Mouse (Mus musculus): ENCODE measurements around the gene Chmp2a. TPM values are rescaled to one million over a fixed set of nuclear protein-coding genes. Genes with fewer than 3 reads are reported as not detected.

Chmp2a gene
- polyA plus RNA-seq, 1 experiment from 2014 or later: 174 TPM

- Histone ChIP-seq H3K27ac (ENCODE audit: low read depth, low read length) (peak overlapping the region; percentile 99), H3K9ac (ENCODE audit: low read depth, low read length) (peak overlapping the region; percentile 85), H3K36me3 (ENCODE audit: control insufficient read depth, insufficient read depth, low read length) (peaks cover 43% of the 10 kb centered on the region), H3K4me2 (ENCODE audit: low read length) (peak overlapping the region; percentile 98), H3K4me3 (ENCODE audit: low read length) (peak overlapping the region; percentile 62), H3K4me1 (ENCODE audit: control insufficient read depth, insufficient read depth, low read depth, low read length) (peaks cover 31% of the 10 kb centered on the region), H3K9me3 (ENCODE audit: control insufficient read depth, low read length) (no peaks in the 10 kb centered on the region), H3K27me3 (replicated peaks; ENCODE audit: control insufficient read depth, insufficient read depth, low read length) (no peaks in the 10 kb centered on the region)
- no peak for ATAC-seq
- WGBS: 29% methylated on average over 4 of the region's 4 CpGs
Observed at GRCm38 (mm10) chr7:13025511-13026112, 9.0 kb downstream of the Chmp2a start.

- H3K4me2 ChIP-seq (ENCODE audit: low read length): peak overlapping the region; percentile 98
- H3K36me3 ChIP-seq (ENCODE audit: control insufficient read depth, insufficient read depth, low read length): peaks cover 35% of the 10 kb centered on the region
- ATAC-seq: peak; percentile 63
- H3K4me3 ChIP-seq (ENCODE audit: low read length): peak overlapping the region; percentile 62
- WGBS: 0% methylated on average over 28 of the region's 44 CpGs
- no peaks in the 10 kb centered on the region for H3K9me3 ChIP-seq (ENCODE audit: control insufficient read depth, low read length)
- H3K27me3 ChIP-seq (replicated peaks; ENCODE audit: control insufficient read depth, insufficient read depth, low read length): no peaks in the 10 kb centered on the region
- H3K9ac ChIP-seq (ENCODE audit: low read depth, low read length): peak overlapping the region; percentile 85
- H3K27ac ChIP-seq (ENCODE audit: low read depth, low read length): peak overlapping the region; percentile 99
- H3K4me1 ChIP-seq (ENCODE audit: control insufficient read depth, insufficient read depth, low read depth, low read length): peaks cover 31% of the 10 kb centered on the region
Observed at GRCm38 (mm10) chr7:13024805-13025204, 9.8 kb downstream of the Chmp2a start.

GRCm38 (mm10) chr7:13023928-13024731 lies 10.5 kb downstream of the Chmp2a start:
- peak; percentile 88 for ATAC-seq
- WGBS: 0% methylated on average over 73 of the region's 95 CpGs
- Histone ChIP-seq H3K27me3 (replicated peaks; ENCODE audit: control insufficient read depth, insufficient read depth, low read length) (no peaks in the 10 kb centered on the region), H3K9ac (ENCODE audit: low read depth, low read length) (peak overlapping the region; percentile 85), H3K4me2 (ENCODE audit: low read length) (peak overlapping the region; percentile 98), H3K27ac (ENCODE audit: low read depth, low read length) (peak overlapping the region; percentile 99), H3K4me3 (ENCODE audit: low read length) (peak overlapping the region; percentile 62), H3K9me3 (ENCODE audit: control insufficient read depth, low read length) (no peaks in the 10 kb centered on the region), H3K4me1 (ENCODE audit: control insufficient read depth, insufficient read depth, low read depth, low read length) (peaks cover 31% of the 10 kb centered on the region), H3K36me3 (ENCODE audit: control insufficient read depth, insufficient read depth, low read length) (peaks cover 28% of the 10 kb centered on the region)

- WGBS: 3% methylated on average over 31 of the region's 31 CpGs
- H3K4me3 ChIP-seq (ENCODE audit: low read length): peak overlapping the region; percentile 62
- peak overlapping the region; percentile 85 for H3K9ac ChIP-seq (ENCODE audit: low read depth, low read length)
- peak; percentile 37 for ATAC-seq
- no peaks in the 10 kb centered on the region for H3K9me3 ChIP-seq (ENCODE audit: control insufficient read depth, low read length)
- peaks cover 17% of the 10 kb centered on the region for H3K36me3 ChIP-seq (ENCODE audit: control insufficient read depth, insufficient read depth, low read length)
- peak overlapping the region; percentile 98 for H3K4me2 ChIP-seq (ENCODE audit: low read length)
- peak overlapping the region; percentile 99 for H3K27ac ChIP-seq (ENCODE audit: low read depth, low read length)
- no peaks in the 10 kb centered on the region for H3K27me3 ChIP-seq (replicated peaks; ENCODE audit: control insufficient read depth, insufficient read depth, low read length)
- H3K4me1 ChIP-seq (ENCODE audit: control insufficient read depth, insufficient read depth, low read depth, low read length): peaks cover 31% of the 10 kb centered on the region
Observed at GRCm38 (mm10) chr7:13022773-13023535, 11.7 kb downstream of the Chmp2a start.

- no peaks in the 10 kb centered on the region for H3K36me3 ChIP-seq (ENCODE audit: control insufficient read depth, insufficient read depth, low read length)
- no peak overlapping the region for H3K4me2 ChIP-seq (ENCODE audit: low read length)
- no peak overlapping the region for H3K4me3 ChIP-seq (ENCODE audit: low read length)
- H3K9me3 ChIP-seq (ENCODE audit: control insufficient read depth, low read length): no peaks in the 10 kb centered on the region
- no peaks in the 10 kb centered on the region for H3K27me3 ChIP-seq (replicated peaks; ENCODE audit: control insufficient read depth, insufficient read depth, low read length)
- H3K9ac ChIP-seq (ENCODE audit: low read depth, low read length): no peak overlapping the region
- ATAC-seq: no peak
- H3K4me1 ChIP-seq (ENCODE audit: control insufficient read depth, insufficient read depth, low read depth, low read length): peaks cover 4% of the 10 kb centered on the region
- no peak overlapping the region for H3K27ac ChIP-seq (ENCODE audit: low read depth, low read length)
- 94% methylated on average over 1 of the region's 1 CpGs for WGBS
Observed at GRCm38 (mm10) chr7:13015217-13015616, 19.4 kb downstream of the Chmp2a start.

- H3K9me3 ChIP-seq (ENCODE audit: control insufficient read depth, low read length): no peaks in the 10 kb centered on the region
- H3K36me3 ChIP-seq (ENCODE audit: control insufficient read depth, insufficient read depth, low read length): no peaks in the 10 kb centered on the region
- H3K4me1 ChIP-seq (ENCODE audit: control insufficient read depth, insufficient read depth, low read depth, low read length): peaks cover 6% of the 10 kb centered on the region
- H3K27ac ChIP-seq (ENCODE audit: low read depth, low read length): no peak overlapping the region
- H3K27me3 ChIP-seq (replicated peaks; ENCODE audit: control insufficient read depth, insufficient read depth, low read length): no peaks in the 10 kb centered on the region
- no peak overlapping the region for H3K9ac ChIP-seq (ENCODE audit: low read depth, low read length)
- no peak for ATAC-seq
- no peak overlapping the region for H3K4me2 ChIP-seq (ENCODE audit: low read length)
- WGBS: 39% methylated on average over 6 of the region's 6 CpGs
- no peak overlapping the region for H3K4me3 ChIP-seq (ENCODE audit: low read length)
Observed at GRCm38 (mm10) chr7:13014275-13014839, 20.2 kb downstream of the Chmp2a start.

- 69% methylated on average over 4 of the region's 4 CpGs for WGBS
- no peaks in the 10 kb centered on the region for H3K9me3 ChIP-seq (ENCODE audit: control insufficient read depth, low read length)
- H3K4me2 ChIP-seq (ENCODE audit: low read length): no peak overlapping the region
- no peak overlapping the region for H3K4me3 ChIP-seq (ENCODE audit: low read length)
- H3K9ac ChIP-seq (ENCODE audit: low read depth, low read length): no peak overlapping the region
- H3K27ac ChIP-seq (ENCODE audit: low read depth, low read length): no peak overlapping the region
- no peak for ATAC-seq
- H3K36me3 ChIP-seq (ENCODE audit: control insufficient read depth, insufficient read depth, low read length): no peaks in the 10 kb centered on the region
- H3K27me3 ChIP-seq (replicated peaks; ENCODE audit: control insufficient read depth, insufficient read depth, low read length): no peaks in the 10 kb centered on the region
- H3K4me1 ChIP-seq (ENCODE audit: control insufficient read depth, insufficient read depth, low read depth, low read length): peaks cover 6% of the 10 kb centered on the region
Observed at GRCm38 (mm10) chr7:13013671-13014070, 20.9 kb downstream of the Chmp2a start.

- Histone ChIP-seq H3K9ac (ENCODE audit: low read depth, low read length) (peak within 1 kb of the TSS; percentile 94), H3K4me3 (ENCODE audit: low read length) (peak within 1 kb of the TSS; percentile 79), H3K27ac (ENCODE audit: low read depth, low read length) (peak within 1 kb of the TSS; percentile 96), H3K4me1 (ENCODE audit: control insufficient read depth, insufficient read depth, low read depth, low read length) (peaks cover 13% of the 10 kb centered on the region), H3K27me3 (replicated peaks; ENCODE audit: control insufficient read depth, insufficient read depth, low read length) (no peaks in the 10 kb centered on the region), H3K9me3 (ENCODE audit: control insufficient read depth, low read length) (no peaks in the 10 kb centered on the region), H3K36me3 (ENCODE audit: control insufficient read depth, insufficient read depth, low read length) (peaks cover 20% of the 10 kb centered on the region), H3K4me2 (ENCODE audit: low read length) (peak within 1 kb of the TSS; percentile 74)
- ATAC-seq: no peak
- 4% methylated on average over 26 of the region's 26 CpGs for WGBS
Observed at GRCm38 (mm10) chr7:13010005-13010908, 24.4 kb downstream of the Chmp2a start, which contains the start of gene Zbtb45. TSS of gene Zbtb45 (minus strand) at chr7:13010034.
